Mouse (Mus musculus) common myeloid progenitor, adult 5-6 weeks (primary cell): ENCODE measurements around the gene 4921507P07Rik. TPM values are rescaled to one million over a fixed set of nuclear protein-coding genes. Genes with fewer than 3 reads are reported as not detected.

Experiments used
- total RNA-seq: library from RNA; stranded (forward); fragments of 200-1000, 187-1606 nt; gene quantifications from 2 replicates; pipeline ENCODE4 v1.2.3, GENCODE M21; 2017

Gene 4921507P07Rik
- total RNA-seq, 1 experiment from 2014 or later: 0.69 TPM

Other genes starting within 250 kb of the 4921507P07Rik start
- 13.1 and 15.4 TPM in 2 replicates for gene Osbpl3, start 140.4 kb downstream of the 4921507P07Rik start, total RNA-seq
- 127 TPM in 2 replicates for gene Cycs, start 30.1 kb downstream of the 4921507P07Rik start, total RNA-seq
- not detected in 2 replicates for gene Npvf, start 57.8 kb upstream of the 4921507P07Rik start, total RNA-seq